Comparison of ENCODE assay signal across 11 mouse cellular contexts in the genomic region with DNA sequence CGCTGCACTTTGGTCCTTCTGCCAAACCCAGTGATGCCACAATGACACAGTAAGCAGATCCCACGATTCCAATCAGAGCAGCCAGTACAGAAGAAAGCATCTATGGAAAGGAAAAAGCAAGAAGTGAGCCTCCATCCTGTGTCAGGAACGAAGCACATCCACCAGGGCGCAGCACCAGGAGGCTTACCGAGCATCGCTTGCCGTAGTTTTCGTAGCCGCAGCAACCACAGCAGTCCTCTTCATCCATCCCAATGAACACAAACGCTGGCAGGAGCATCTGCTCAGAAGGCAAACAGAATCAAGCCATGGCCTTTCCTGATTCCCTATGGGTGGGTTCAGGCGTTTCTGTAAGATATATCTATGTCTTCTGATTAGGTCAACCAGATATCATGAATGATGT. TPM values are rescaled to one million over a fixed set of nuclear protein-coding genes. Genes with fewer than 3 reads are reported as not detected.
DNase-seq lines count a peak whose midpoint lies in the region; ATAC-seq and TF ChIP-seq lines count a peak whose summit lies in the region.
"Had no signal": no experiment of that assay in that cellular context is flagged by ENCODE, and none has a peak within 500 bp of the region (broad histone marks: within the 10 kb centered on the region; RNA-seq: fewer than 3 reads in every experiment).

No protein-coding gene starts in this region.

- POLR2A ChIA-PET in Patski (lab: Charles Lee) = no interaction called here

- H3K4me1 ChIP-seq in limb, embryonic 13.5 days = peaks cover 34% of the 10 kb centered on the region
- peaks cover 14% of the 10 kb centered on the region for H3K4me1 ChIP-seq in limb, embryonic 10.5 days
- peaks cover 6% of the 10 kb centered on the region for H3K4me1 ChIP-seq in hindbrain, embryonic 14.5 days (replicated peaks; ENCODE audit: control insufficient read depth, insufficient read depth, low read length)

- H3K9me3 ChIP-seq in limb, embryonic 13.5 days = no peaks in the 10 kb centered on the region
- no peaks in the 10 kb centered on the region for H3K9me3 ChIP-seq in limb, embryonic 10.5 days (replicated peaks)
- no peaks in the 10 kb centered on the region for H3K9me3 ChIP-seq in hindbrain, embryonic 14.5 days (ENCODE audit: control insufficient read depth, low read length)
- H3K9me3 ChIP-seq: hindbrain, embryonic 12.5 days had no signal

- H3K4me2 ChIP-seq in limb, embryonic 13.5 days (replicated peaks) = peak overlapping the region; percentile 16; the same call in 1 of the 2 replicates
- H3K4me2 ChIP-seq in hindbrain, embryonic 14.5 days (replicated peaks) = no peak overlapping the region
- H3K4me2 ChIP-seq: hindbrain, embryonic 12.5 days had no signal

- H3K36me3 ChIP-seq in limb, embryonic 13.5 days = no peaks in the 10 kb centered on the region; the same call in 1 of the 2 replicates
- H3K36me3 ChIP-seq in limb, embryonic 10.5 days = no peaks in the 10 kb centered on the region
- no peaks in the 10 kb centered on the region for H3K36me3 ChIP-seq in hindbrain, embryonic 14.5 days (replicated peaks; ENCODE audit: control insufficient read depth, insufficient read depth)
- H3K36me3 ChIP-seq: hindbrain, embryonic 12.5 days had no signal

- no peak overlapping the region for H3K4me3 ChIP-seq in limb, embryonic 13.5 days
- no peak overlapping the region for H3K4me3 ChIP-seq in limb, embryonic 10.5 days
- H3K4me3 ChIP-seq in hindbrain, embryonic 14.5 days (replicated peaks; ENCODE audit: low read length) = no peak overlapping the region
- H3K4me3 ChIP-seq: erythroblast, embryonic 14.5 days; hindbrain, embryonic 12.5 days had no signal

- TF ChIP-seq CTCF in Patski (IDR thresholded peaks at IDR 0.05) = peak; percentile 19

- ATAC-seq in limb, embryonic 13.5 days (ENCODE audit: low FRiP score, low read depth) = no peak
- ATAC-seq in Patski = no peak
- ATAC-seq in hindbrain, embryonic 14.5 days (ENCODE audit: low FRiP score) = no peak

- in situ Hi-C loops in Patski (cut with MboI; ENCODE audit: low pct_unique_long_range_greater_than_20kb) = loop anchor here (10.0 kb wide), 1 partner anchor 332 kb away; no protein-coding TSS in a partner anchor

- CTCF ChIA-PET in Patski (lab: Charles Lee) = interaction anchor here (3.2 kb wide), 1 partner anchor 12 kb away, joined by 19 read pairs; no protein-coding TSS in a partner anchor

- H3K27me3 ChIP-seq in limb, embryonic 13.5 days = no peaks in the 10 kb centered on the region
- no peaks in the 10 kb centered on the region for H3K27me3 ChIP-seq in limb, embryonic 10.5 days (ENCODE audit: low read depth, poor library complexity, severe bottlenecking)
- no peaks in the 10 kb centered on the region for H3K27me3 ChIP-seq in Patski
- H3K27me3 ChIP-seq in hindbrain, embryonic 14.5 days (ENCODE audit: control insufficient read depth, insufficient read depth, low read length) = no peaks in the 10 kb centered on the region
- H3K27me3 ChIP-seq: hindbrain, embryonic 12.5 days had no signal

- no peak overlapping the region for H3K27ac ChIP-seq in limb, embryonic 13.5 days
- H3K27ac ChIP-seq in limb, embryonic 10.5 days = no peak overlapping the region
- H3K27ac ChIP-seq in hindbrain, embryonic 14.5 days = no peak overlapping the region
- H3K27ac ChIP-seq: hindbrain, embryonic 12.5 days had no signal

- peak; percentile 12 for DNase-seq in embryo, embryonic 10 days (ENCODE audit: low spot score)
- no peak for DNase-seq in embryo, embryonic 11 days
- no peak for DNase-seq in limb, embryonic 10.5 days (ENCODE audit: low spot score)
- no peak for DNase-seq in Patski (ENCODE audit: low read depth, low spot score)
- peak; percentile 34 for DNase-seq in heart, postnatal 4 days
- no peak for DNase-seq in neural tube, embryonic 10.5 days (ENCODE audit: extremely low spot score, low spot score)
- no peak for DNase-seq in hindbrain, embryonic 14.5 days (ENCODE audit: low spot score)
- DNase-seq: cerebellum, adult 11 months had no signal

- WGBS in limb, embryonic 13.5 days = 74% methylated on average over 11 of the region's 11 CpGs
- WGBS in limb, embryonic 10.5 days = 73% methylated on average over 11 of the region's 11 CpGs
- 74% methylated on average over 11 of the region's 11 CpGs for WGBS in hindbrain, embryonic 14.5 days

- H3K9ac ChIP-seq in limb, embryonic 13.5 days = no peak overlapping the region
- H3K9ac ChIP-seq in hindbrain, embryonic 14.5 days = no peak overlapping the region
- H3K9ac ChIP-seq: hindbrain, embryonic 12.5 days had no signal

RNA-seq across cellular contexts. Expression of gene Tm4sf1, which starts 9.0 kb away (rescaled TPM):
- 53.1 and 59.8 TPM in 2 replicates for polyA plus RNA-seq in limb, embryonic 13.5 days (2015; fragmentation: Nextera tagmentation; extraction: Ambion mirVana)
- polyA plus RNA-seq in limb, embryonic 10.5 days (2016; fragmentation: Nextera tagmentation; extraction: Ambion mirVana) = 3.1 and 3.5 TPM in 2 replicates
- polyA plus RNA-seq in Patski (2021) = 126 TPM
- total RNA-seq in heart, postnatal 4 days (2021) = 100 to 1,000 TPM; 120 to 123 TPM
- polyA plus RNA-seq in hindbrain, embryonic 14.5 days (2014; fragmentation: Nextera tagmentation; extraction: Ambion mirVana) = 30.8 and 38.6 TPM in 2 replicates
- polyA plus RNA-seq: erythroblast, embryonic 14.5 days had no signal

Comparison
In these comparisons a context has a peak if more than half of its experiments do, and no peak if none do; other contexts are left out.
1. DNase-seq: peak in embryo, embryonic 10 days (single experiment) and heart, postnatal 4 days (single experiment); none in embryo, embryonic 11 days (single experiment), limb, embryonic 10.5 days (single experiment), Patski (single experiment), neural tube, embryonic 10.5 days (single experiment) and hindbrain, embryonic 14.5 days (single experiment).